Mouse (Mus musculus) fibroblast of lung, adult 2 months (primary cell): ENCODE data around the gene Bcar3.
A peak's percentile ranks its signal among the peaks of the same experiment; 100 is the strongest.
"Not testable (repeated sequence)": the region's sequence is repeated elsewhere in the genome, so short reads cannot be mapped to it uniquely, and the experiment has no call there.

Experiments
- DNase-seq: peaks from one replicate; pipeline ENCODE4 v3.0.0-alpha.2; 2011; ENCODE audit warnings: low read depth

The Bcar3 gene

DNA sequence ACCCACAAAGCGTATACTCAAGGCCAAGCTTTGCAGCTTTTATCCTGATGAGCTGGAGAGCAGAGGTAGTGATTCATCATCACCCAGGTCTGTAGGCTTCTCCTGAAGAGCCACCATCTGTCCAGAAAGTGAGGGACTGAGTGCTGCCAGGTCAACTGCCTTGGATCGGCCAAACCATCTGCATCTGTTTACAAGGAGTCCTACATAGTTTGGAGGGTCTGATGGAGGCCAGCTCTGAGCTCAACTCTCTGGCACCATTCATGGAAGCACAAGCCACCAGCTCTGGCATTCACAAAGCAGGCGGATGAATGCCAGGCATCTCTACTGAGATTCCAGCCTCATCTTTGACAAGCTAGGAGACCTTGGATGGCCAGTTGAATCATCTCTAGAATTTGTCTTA, 87.7 kb downstream of the Bcar3 start:
- DNase-seq = no peak

DNA sequence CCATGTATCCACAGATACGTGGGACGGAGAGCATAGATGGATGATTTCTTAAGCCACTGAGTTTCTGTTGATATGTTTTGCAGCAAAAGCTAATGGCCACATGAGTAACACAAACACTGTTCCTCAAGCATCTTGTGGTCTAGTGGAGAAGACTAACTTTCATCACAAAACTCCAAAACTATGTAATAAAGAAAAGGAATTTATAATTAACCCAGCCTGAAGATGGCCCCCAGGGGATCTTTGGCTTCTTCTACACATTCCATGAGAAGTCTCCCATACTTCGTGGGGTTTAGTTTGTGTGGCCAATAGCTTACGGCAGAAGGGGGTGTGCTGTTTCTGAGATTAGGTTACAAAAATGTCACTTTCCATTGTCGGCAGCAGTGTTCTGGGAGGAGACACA, 92.5 kb downstream of the Bcar3 start:
- DNase-seq = no peak

DNA sequence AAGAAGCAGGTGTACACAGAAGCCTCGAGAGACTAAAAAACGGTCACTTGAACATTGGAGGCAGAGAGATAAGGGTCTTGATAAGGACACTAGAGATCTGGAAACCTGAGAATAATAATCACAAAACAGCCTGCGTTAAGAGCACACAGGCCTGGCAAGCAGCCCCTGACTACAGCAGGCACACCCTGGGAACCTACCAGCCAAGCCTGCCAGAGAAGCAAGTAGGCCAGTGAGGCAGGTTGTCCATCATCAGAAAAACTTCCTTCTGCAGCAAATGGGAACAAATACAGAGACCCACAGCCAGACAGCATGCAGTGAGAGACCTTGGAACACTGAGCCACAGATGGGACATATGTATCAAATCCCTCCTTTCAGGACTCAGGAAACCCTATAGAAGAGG, 93.8 kb downstream of the Bcar3 start:
- no peak for DNase-seq

DNA sequence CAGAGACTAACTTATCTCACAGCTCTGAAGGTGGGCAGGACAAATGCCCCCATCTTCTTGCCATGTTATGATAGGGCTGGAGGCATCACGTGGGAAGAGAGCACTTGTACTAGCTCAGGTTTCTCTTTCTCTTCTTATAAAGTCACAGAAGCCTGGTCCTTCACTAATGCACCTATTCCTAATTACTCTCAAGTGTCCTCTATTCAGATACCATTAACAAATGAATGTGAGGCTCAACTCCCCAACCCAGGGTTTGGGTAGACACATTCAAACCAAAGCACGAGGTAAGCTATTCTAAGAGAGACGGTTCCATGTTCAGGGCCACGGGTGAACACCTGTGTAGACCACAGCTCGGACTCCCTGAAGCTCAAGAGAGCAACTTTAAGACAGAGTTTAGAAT, 96.0 kb downstream of the Bcar3 start:
- DNase-seq = no peak

DNA sequence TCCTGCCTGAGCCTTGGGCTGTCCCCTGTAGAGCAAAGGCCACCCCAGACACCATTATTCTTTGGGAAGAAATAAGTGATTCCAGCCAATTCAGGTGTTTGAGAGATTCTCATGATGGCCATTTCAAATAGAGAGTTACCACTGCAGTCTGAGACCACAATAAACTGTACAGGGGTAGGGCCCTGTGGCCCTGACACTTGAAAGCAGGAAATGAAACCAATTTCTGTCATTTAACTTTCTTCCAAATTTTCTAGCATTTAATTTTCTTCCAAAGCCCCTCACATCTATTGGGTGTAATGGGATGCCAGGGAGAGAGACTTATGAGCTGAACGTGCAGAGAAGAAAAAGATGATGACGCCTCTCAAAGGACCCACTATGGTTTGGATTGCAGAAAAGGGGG, 97.2 kb downstream of the Bcar3 start:
- DNase-seq = no peak

DNA sequence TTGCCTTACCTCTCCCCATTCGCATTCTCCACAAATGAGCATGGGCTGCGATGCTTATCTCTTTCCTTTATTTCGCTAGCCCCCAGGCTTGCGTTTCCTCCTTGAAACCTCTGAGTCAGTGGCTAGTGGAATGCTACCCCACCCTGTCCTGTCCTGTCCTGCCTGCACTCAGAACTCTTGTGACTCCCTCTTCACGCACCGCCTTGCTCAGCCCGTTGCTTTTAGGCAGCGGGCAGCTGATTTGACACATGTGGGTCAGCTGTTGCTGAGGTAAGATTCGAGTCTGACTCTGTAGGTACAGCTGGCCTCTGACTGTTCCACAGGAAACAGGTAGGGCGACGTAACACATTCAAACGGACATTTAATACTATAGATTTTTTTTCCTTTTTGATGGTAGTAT, 97.9 kb downstream of the Bcar3 start:
- DNase-seq = no peak

DNA sequence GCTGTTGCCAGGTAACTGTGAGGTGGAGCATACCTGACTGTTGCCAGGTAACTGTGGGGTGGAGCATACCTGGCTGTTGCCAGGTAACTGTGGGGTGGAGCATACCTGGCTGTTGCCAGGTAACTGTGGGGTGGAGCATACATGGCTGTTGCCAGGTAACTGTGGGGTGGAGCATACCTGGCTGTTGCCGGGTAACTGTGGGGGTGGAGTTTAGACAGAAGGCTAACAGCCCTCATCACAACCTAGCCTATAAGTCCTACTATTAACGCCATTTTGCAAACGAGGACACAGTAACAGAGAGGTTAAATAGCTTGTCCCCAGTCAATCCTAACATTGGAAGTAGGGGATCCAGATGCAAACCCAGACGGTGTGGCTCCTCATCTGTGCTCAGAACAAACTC, 99.5 kb downstream of the Bcar3 start:
- DNase-seq = not testable (repeated sequence)

DNA sequence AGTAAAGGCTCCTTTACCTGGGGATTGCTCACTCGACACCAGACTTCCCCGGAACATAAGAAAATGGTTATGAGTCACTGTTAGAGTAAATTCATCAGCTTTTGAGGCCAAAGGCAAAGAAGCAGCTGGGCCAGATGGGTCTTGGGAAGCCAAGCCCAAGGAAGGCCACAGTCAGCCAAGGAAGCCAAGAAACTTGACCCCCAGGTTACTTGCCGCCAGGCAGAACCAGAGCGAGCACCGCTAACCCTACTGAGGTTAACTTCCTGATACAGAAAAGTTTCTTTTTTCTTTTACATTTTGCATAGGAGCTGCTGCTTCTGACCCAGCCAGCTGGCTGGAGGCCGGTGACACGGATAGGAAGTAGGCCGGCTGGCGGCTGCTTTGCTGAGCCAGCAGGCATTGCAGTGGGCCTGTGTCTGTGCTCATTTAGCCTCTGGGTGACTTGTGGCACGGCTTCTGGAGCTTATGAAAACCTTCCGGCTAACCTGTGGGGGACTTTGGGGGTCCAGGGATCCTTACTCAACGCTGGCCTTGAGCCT, 100.0 kb downstream of the Bcar3 start:
- peak; percentile 53 for DNase-seq

DNA sequence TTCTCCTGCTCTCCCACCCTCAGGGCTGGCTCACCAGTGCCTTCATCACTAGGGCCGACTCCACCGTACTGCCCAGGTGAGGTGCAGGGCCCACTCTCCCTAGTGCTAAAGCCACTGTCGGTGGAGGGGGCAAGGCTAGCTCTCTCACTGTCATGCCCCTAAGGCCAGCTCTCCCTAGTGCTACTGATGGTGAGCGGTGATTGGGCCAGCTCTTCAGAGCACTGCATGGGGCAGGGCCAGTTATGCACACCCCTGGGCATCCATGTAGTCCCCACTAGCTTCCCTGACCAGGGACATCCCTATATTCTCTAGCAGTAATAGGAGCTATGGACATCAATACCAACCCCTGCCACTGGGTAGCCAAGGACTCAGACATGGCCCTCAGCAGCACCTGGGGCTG, 103.0 kb downstream of the Bcar3 start:
- no peak for DNase-seq

DNA sequence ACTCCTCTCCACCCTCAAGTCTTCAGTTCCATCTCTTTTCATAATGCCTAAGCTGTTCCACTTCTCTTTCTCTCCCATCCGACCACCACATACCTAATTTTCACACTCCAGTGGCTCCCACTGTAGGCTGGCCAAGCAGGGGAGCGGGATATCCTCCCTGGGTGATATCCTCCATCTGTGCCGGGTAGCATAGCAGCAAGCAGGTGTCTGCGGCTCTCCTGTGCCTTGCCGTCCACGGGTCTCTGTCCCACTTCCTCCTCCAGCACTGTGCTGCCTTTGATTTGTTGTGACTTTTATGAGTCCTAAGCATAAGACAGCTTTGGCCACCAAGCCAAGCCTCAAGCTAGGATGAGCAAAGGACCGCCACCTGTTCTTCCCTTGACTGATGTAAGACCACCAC, 103.5 kb downstream of the Bcar3 start:
- DNase-seq = no peak

DNA sequence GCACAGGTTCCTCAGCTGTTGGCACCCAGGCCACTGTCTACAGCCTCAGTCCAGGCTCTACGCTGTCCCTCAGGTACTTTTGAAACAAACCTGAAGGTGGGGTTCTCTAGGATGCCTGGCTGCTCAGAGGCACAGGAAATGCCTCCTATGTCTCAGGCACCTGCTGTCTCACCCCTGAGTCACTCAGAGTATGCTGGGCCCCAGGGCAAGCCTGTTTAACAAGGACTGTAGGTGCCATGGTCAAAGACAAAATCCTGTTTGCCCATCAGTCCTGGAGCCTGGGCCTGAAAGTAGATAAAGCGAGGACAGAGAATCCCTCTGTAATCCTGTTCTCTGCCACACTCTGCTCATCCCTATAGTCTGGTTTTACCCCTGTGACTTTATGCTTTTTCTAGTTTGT, 107.1 kb downstream of the Bcar3 start:
- no peak for DNase-seq

DNA sequence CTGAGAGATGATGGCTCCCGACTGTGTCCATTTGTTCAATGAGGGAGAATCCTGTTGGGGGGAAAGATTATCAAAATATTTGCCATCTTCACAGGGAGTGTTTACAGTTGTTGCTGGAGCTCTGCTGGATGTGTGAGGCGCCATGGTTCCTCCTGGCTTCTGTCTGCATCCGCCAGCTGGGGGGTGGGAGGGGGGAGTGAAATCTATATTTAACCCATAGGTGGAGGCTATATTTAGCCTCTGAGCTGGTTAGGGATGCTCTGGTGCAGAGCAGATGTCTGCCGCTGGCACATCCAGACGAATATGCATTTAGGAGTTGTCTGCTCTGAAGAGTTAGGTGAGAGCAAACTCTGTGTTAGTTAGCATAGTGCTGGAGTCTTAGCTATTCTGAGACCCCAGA, 108.2 kb downstream of the Bcar3 start:
- no peak for DNase-seq

DNA sequence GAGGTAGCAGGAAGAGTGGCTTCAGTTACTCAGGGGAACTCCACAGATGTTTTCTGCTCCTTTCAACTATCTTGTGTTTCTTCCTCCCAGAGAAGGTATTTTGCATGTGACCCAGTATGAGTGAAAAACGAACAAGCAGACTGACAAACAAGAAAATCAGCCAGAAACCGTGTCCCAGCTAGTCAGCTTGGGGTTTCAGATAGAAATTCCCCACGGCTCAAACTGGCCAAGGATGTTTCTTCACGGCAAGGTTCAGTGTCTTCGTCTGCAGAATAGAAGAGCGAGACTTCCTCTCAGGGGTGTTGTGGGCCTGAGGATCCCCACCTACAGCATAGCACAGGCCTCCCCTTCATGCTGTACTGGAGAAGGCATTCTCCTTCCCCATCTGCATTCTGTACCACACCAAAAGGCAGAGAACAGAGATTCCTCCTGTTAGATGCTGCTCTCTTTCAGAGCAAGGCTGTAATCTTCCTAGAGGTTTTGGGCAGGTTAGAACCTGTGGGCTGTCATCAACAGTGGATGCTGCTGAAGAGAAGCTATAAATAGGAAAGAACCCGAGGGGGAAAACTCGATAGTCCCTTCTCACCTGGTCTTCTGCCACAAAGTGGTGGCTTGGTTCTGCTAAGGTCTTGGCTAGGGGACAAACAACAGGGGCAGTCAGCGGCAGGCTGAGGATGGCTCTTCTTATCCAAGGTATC, 110.1 kb downstream of the Bcar3 start:
- no peak for DNase-seq

DNA sequence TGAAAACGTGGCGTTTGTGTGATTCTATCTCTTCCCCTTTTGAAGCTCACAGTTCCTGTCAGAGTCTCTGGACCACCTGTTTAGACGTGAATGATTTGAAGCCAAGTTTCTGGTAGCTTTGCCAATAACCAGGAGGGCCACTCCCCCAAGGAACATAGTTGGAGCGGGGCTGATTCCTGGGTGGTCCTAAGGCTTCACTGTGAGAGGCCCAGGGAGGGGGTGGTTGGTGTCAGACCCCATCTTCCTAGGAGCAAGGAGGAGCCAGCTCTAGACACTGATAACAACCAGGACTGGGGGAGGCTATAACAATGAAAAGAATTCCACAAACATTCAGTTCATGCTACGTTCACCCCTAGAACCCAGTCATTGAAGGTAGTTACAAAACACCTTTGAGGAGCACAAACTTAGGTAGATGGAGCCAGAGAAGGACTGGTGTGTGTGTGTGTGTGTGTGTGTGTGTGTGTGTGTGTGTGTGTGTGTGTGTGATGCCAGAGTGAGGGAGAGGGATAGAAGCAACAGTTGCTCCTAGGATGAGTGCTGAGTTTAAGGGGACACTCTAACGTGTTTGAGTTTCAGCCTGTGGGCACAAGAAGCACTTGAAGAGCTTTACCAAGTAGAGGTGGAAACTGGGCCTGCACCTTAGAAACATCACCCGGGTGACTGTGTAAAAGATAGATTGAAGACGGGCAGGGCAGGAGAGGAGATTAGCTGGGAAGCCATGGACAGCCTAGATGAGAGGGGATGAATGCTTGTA, 111.4 kb downstream of the Bcar3 start:
- DNase-seq = no peak

DNA sequence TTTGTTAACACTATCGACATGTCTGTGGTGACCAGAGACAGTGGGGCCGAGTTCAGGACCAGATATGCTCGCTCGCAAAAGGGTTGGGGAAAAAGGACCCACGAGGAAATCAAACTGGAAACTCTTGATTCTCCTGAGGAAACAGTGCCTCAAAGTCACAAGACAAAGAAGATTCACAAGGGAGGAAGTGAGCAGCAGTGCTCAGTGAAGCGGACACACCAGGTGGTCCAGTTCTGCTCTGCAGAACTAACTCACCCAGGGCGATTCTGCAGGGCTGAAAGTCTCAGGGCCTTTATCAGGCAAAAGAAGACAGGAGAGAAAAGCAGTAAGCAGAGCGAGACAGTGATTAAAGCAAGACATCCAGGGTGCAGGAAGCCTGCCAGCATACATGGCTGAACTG, 112.5 kb downstream of the Bcar3 start:
- no peak for DNase-seq

DNA sequence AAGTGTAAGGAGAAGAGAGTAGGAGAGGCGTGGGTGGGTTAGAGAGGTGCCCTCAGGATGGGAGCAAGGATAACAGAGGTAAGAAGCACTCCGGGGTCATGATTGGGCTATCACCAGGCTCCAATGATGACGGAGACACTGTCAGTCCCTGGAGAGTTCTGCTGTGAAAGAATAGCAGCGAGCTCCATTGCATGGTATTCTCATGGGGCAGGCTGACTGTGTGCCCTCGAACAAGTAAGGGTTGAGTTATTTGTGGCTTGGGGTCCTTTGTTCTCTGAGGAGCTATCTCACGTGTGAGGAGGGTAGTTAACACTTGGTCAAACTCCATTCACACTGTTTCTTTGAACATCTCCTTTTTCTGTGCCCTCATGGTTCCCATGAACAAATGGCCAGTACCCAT, 113.8 kb downstream of the Bcar3 start:
- DNase-seq = no peak

DNA sequence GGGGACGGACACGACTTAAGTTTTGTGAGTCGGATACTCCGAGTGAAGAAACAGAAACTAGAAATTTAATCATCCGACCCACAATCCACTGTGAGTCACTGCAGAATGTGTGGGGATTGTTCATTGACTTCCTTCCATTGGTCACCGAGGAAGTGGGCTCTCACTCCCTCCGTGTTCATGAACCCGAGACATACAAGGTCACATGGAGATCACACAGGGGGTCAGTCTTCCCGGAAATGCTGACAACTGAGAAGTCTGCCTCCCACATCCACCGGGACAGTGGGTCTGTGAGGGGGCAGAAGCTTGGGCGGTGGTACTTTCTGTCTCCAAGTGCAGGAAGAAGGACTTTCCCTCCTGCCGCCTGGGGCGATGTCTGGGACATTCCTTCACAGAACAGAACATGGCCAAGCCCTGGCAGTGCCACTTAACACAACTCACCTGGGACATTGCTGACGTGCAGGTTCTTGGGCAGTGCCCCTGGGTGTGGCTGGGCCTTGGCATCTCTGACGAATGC, 114.9 kb downstream of the Bcar3 start:
- no peak for DNase-seq

DNA sequence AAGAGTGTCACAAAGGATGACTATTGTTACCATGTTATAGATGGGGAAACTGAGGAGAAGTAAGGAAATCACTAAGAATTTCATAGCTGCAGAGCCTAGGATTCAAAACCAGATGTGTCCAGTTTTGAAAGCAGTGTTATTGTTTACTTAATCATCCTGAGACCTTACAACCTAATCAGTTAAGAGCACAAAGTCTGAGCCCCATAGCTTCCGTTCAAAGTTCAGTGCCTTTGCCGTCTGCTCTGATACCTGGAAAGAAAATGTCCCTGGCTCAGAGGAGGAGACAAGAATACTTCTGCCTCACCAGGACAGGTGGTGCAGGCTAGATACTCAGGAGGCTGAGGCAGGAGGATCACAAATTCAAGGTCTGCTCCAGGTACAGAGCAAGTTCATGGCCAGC, 117.7 kb downstream of the Bcar3 start:
- no peak for DNase-seq

DNA sequence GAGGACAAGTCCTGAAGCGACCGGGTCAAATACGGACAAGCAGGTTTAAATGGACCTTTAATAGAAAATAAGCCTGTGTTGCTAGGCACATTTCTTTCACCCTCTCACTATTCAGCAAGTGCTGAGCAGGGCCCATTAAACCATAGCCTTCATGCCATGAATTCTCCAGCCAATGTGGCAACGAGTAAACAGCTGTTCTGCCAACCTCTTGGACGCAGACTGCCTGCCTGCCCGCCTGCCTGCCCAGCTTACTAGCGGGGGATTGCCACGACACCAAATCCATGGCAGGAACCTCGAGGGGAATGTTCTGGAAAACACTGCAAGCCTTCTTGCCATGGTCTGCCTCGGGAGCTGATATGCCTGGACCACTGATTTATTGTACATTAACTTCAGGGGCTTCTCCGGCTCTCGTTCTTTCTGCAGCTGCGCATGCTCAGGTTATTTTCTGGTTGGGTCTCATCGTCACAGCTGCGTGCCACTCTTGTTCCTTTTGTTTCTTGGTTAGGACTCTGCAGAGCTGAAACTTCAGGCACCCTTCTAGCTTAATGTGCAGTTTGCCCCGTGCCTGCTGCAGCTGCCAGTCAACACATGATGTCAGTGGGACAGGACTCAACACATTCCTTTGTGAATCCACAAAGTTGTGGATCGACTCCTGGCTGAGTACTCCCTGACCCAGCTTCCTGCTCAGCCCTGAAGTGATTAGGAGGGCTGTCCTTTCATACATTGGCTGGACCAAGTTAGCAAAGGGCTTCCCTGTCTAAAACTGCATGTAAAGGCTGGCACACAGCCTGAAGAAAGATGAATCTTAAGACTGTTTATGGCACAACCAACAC, 120.0 kb downstream of the Bcar3 start:
- no peak for DNase-seq

DNA sequence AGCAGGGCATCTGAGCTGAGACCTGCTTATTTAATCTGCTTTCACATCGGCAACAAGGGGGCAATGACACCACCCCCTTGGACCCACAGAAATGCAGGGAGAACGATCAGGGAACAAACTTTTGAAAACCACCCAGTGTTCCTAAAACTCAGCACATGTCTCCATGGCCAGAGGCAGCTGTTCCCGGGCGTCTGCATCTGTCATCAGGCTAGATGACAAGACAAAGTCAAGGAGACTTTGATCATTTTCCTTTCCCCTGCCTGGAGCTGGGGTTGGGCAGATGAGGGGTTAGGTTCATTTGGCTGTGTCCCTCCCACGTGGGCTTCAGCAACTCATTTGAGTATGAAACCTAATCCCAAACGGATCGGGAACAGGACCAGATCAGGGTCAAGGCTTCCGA, 120.9 kb downstream of the Bcar3 start:
- no peak for DNase-seq

DNA sequence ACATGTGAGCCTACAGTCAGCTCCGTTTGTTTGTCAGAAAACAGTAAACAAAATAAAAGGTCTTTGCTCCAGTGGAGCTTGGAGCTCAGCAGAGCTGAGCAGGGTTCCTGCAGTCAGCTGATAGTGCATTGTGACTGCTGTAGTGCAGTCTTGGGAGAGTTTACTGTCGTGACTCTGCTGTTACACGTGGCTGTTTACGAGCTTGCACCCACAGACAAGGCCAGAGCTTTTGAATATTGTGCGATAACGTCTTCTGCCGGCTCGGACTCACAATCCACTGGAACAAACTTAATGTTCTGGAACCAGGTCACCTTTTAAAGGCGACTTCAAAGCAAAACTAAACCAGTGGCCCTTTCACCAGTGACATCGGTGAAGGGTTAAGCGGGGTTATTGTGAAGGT, 123.5 kb downstream of the Bcar3 start:
- DNase-seq = no peak

DNA sequence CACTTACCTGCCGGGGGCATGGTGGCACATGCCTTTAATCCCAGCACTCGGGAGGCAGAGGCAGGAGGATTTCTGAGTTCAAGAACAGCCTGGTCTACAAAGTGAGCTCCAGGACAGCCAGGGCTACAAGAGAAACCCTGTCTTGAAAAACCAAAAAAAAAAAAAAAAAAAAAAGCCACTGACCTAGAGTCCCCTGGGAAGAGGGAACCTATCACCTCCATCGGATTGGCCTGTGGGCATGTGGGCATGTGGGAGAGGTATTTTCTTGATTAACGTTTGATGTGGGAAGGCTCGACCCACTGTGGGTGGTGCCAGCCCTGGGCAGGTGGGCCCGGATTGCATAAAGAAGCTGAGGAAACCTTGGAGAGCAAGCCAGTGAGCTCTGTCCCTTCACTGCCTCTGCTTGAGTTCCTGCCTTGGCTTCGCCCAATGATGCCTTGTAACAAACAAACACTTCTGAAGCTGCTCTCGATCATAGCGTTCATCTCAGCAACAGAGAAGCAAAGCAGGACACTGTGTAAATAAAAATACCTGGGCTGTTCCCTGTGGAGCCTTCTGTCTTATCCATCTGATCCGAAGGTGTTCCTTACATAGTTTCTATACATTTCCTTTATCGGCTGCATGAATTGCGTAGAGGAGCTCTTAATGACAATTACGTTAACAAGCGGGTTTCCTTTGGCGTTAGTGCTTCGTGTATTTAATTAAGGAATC, 124.8 kb downstream of the Bcar3 start:
- no peak for DNase-seq
